In the genomic region with DNA sequence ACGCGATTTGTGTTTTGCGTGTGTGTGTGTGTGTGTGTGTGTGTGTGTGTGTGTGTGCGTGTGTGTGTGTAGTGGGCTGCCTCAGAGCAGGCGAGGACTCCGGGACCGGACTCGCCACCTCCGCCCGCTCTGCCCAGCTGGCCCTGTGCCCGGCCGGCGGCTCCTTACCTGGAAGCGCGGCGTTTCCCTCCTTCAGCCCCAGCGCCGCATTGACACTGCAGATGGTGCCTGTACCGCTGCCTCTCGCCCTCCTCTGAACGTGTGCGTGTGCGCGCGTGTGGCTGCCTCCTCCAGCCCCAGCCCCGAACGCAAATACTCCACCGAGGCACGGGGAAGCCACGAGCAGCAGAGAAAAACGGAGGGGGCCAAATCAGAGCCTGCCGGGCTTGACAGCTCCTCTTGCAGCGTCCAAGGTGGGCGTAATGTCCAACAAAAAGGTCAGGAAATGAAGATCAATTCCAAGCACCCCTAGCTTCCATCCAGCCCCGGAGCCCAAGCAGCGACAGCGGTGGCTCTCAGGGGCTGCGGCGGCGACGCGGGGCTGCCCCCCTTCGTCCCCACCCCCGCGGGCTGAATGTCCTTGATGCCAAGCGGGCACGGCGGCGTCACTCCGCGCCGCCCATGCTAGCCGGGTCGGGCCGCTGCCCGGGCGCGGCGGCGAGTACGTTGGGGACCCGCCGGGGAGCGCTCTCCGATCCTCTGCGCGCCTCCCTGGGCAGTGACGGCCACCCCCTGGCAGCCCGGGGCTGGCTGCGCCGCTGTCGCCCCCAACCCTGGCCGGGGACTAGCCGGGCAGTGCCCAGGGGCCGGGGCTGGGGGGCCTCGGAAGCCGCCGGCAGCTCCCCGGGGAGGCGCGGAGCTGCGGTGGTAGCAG, we compare ENCODE assay signal across 9 mouse cellular contexts. TPM values are rescaled to one million over a fixed set of nuclear protein-coding genes. Genes with fewer than 3 reads are reported as not detected.
DNase-seq lines count a peak whose midpoint lies in the region; ATAC-seq and TF ChIP-seq lines count a peak whose summit lies in the region.
"Had no signal": no experiment of that assay in that cellular context is flagged by ENCODE, and none has a peak within 500 bp of the region (broad histone marks: within the 10 kb centered on the region; RNA-seq: fewer than 3 reads in every experiment).

No protein-coding gene starts in this region.

- H3K9me3 ChIP-seq in limb, embryonic 14.5 days (ENCODE audit: control insufficient read depth, low read length) = no peaks in the 10 kb centered on the region
- H3K9me3 ChIP-seq: G1E had no signal

- WGBS in limb, embryonic 14.5 days = under 1% methylated on average over 58 of the region's 82 CpGs

- DNase-seq in ovary, postnatal 10 days (ENCODE audit: low spot score) = peak; percentile 21
- DNase-seq in ovary, postnatal 14 days (ENCODE audit: low spot score) = no peak
- peak; percentile 52 for DNase-seq in embryo, embryonic 11 days
- peak; percentile 27 to 29 for DNase-seq in heart, adult 9 months (ENCODE audit: low spot score in 2 of 2)
- DNase-seq in kidney, adult 9 months = peak; percentile 55
- no peak for DNase-seq in limb, embryonic 14.5 days (ENCODE audit: low spot score)
- peak; percentile 55 for DNase-seq in neural tube, embryonic 10.5 days (ENCODE audit: extremely low spot score, low spot score)

- ATAC-seq in limb, embryonic 14.5 days (ENCODE audit: low FRiP score, low read depth) = peak; percentile 7; the same call in 1 of the 2 replicates
- no peak for ATAC-seq in megakaryocyte progenitor cell, adult 5-6 weeks (replicated peaks; ENCODE audit: poor library complexity)

- peak overlapping the region; percentile 74 for H3K4me3 ChIP-seq in limb, embryonic 14.5 days (replicated peaks; ENCODE audit: low read length)

- peak overlapping the region; percentile 68 for H3K9ac ChIP-seq in limb, embryonic 14.5 days (ENCODE audit: low read depth, low read length, severe bottlenecking)

- no peak for TF ChIP-seq POLR2A in limb, embryonic 14.5 days (IDR thresholded peaks at IDR 0.05; ENCODE audit: borderline replicate concordance, extremely low read depth, insufficient read depth, insufficient read length)

- peaks cover 55% of the 10 kb centered on the region for H3K27me3 ChIP-seq in limb, embryonic 14.5 days (ENCODE audit: control insufficient read depth, insufficient read depth, low read length)

- H3K36me3 ChIP-seq in limb, embryonic 14.5 days (ENCODE audit: control insufficient read depth, insufficient read depth, low read length) = no peaks in the 10 kb centered on the region
- H3K36me3 ChIP-seq: G1E had no signal

- 0 out of 2 replicates have a peak overlapping the region, but pooled peaks have one; percentile 38 for H3K27ac ChIP-seq in limb, embryonic 14.5 days (replicated peaks; ENCODE audit: low read depth, low read length)

- H3K4me2 ChIP-seq in limb, embryonic 14.5 days (replicated peaks; ENCODE audit: low read depth, low read length, severe bottlenecking) = peak overlapping the region; percentile 100

- H3K4me1 ChIP-seq in limb, embryonic 14.5 days (ENCODE audit: control insufficient read depth, insufficient read depth, low read length) = 0 out of 2 replicates have a peak, but pooled peaks cover 7% of the 10 kb centered on the region

RNA-seq across cellular contexts. Expression of gene Plxna4, which starts 0.6 kb away (rescaled TPM):
- 4.4 and 4.6 TPM in 2 replicates for polyA plus RNA-seq in limb, embryonic 14.5 days (2012; rRNA removed)
- polyA plus RNA-seq in limb, embryonic 14.5 days (2014; fragmentation: Nextera tagmentation; extraction: Ambion mirVana) = 6.4 and 8.2 TPM in 2 replicates
- 0.05 TPM in 1 of 2 replicates, not detected in the other for total RNA-seq in megakaryocyte progenitor cell, adult 5-6 weeks (2015)
- total RNA-seq in megakaryocyte progenitor cell, adult 5-6 weeks (2017) = under 0.01 and 0.14 TPM in 2 replicates
- polyA plus RNA-seq: G1E had no signal

Comparison
In these comparisons a context has a peak if more than half of its experiments do, and no peak if none do; other contexts are left out.
1. DNase-seq: peak in ovary, postnatal 10 days (single experiment), embryo, embryonic 11 days (single experiment), heart, adult 9 months (2 of 2), kidney, adult 9 months (single experiment) and neural tube, embryonic 10.5 days (single experiment); none in ovary, postnatal 14 days (single experiment) and limb, embryonic 14.5 days (single experiment).